Mouse (Mus musculus) forebrain, embryonic 11.5 days (tissue): Measurements from ENCODE around the gene Lrriq4. TPM values are rescaled to one million over a fixed set of nuclear protein-coding genes. Genes with fewer than 3 reads are reported as not detected.
A peak's percentile ranks its signal among the peaks of the same experiment; 100 is the strongest.

Source experiments
- ATAC-seq: fragments of 200-750 bp; cut with Nextera tagmentation; replicated peaks from 2 replicates; pipeline ENCODE4 v1.8.0; 2017; ENCODE audit warnings: moderate TSS enrichment; ENCODE audit not compliant: low FRiP score
- DNase-seq: peaks from one replicate; pipeline ENCODE4 v3.0.0-alpha.2; 2017; ENCODE audit warnings: low spot score
- H3K27ac ChIP-seq: fragments of 300-500 bp; sonication (generic); 2 replicates; pipeline ENCODE4 v1.5.1; 2014; ENCODE audit warnings: low read depth, low read length
- H3K27me3 ChIP-seq: fragments of 300-500 bp; sonication (generic); 2 replicates; pipeline ENCODE4 v1.6.1; 2014; ENCODE audit warnings: mild to moderate bottlenecking, low read length, mixed read lengths; ENCODE audit not compliant: control insufficient read depth, insufficient read depth
- H3K36me3 ChIP-seq: fragments of 300-500 bp; sonication (generic); 2 replicates; pipeline ENCODE4 v1.6.1; 2014; ENCODE audit warnings: mild to moderate bottlenecking, low read length, moderate library complexity, mixed read lengths; ENCODE audit not compliant: control insufficient read depth, insufficient read depth
- H3K4me1 ChIP-seq: fragments of 300-500 bp; sonication (generic); replicated peaks from 2 replicates; pipeline ENCODE4 v1.6.1; 2014; ENCODE audit warnings: low read length, mixed read lengths; ENCODE audit not compliant: control insufficient read depth, insufficient read depth
- H3K4me2 ChIP-seq: fragments of 300-500 bp; sonication (generic); 2 replicates; pipeline ENCODE4 v1.6.1; 2014; ENCODE audit warnings: low read depth, mild to moderate bottlenecking, low read length, moderate library complexity, mixed read lengths; ENCODE audit not compliant: severe bottlenecking
- H3K4me3 ChIP-seq: fragments of 300-500 bp; sonication (generic); 2 replicates; pipeline ENCODE4 v1.5.1; 2014; ENCODE audit warnings: low read depth, low read length
- H3K9ac ChIP-seq: fragments of 300-500 bp; sonication (generic); 2 replicates; pipeline ENCODE4 v1.6.1; 2014; ENCODE audit warnings: low read length
- H3K9me3 ChIP-seq: fragments of 300-500 bp; sonication (generic); 2 replicates; pipeline ENCODE4 v1.6.1; 2016; ENCODE audit warnings: low read length, mixed read lengths; ENCODE audit not compliant: control insufficient read depth
- WGBS: fragments of 180-500 bp; shearing (Covaris S2); extraction: QIAGEN DNeasy Blood & Tissue Kit; methylation state at CpG from one replicate; pipeline ENCODE4 v1.1.7; 2014; 5-methylcytosine and 5-hydroxymethylcytosine counted together
- polyA plus RNA-seq: library from polyadenylated mRNA; unstranded; fragments of >200 nt; fragmentation: Nextera tagmentation; extraction: Ambion mirVana; gene quantifications from 2 replicates; pipeline ENCODE4 v1.2.1, GENCODE M21; 2014

Lrriq4 gene
- not detected in 2 replicates for polyA plus RNA-seq

DNA sequence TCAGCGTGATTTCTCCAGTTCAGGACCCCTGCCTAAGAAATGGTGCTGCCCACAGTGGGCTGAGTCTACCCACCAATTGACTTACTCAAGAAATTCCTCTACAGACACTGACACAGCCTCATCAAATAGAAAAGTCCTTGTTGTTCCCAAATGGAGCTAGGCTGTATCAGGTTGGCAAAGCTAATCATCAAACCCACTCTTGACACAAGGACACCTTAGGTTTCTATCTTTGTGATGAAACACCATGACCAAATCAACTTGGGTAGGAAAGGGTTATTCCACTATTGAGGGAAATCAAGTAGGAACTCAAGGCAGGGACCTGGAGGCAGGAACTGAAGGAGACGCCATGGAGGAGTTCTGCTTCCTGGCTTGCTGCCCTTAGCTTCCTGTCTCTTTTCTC lies at the start of gene Lrriq4:
Lrriq4 (plus strand) TSS at position 301 of the 400 bp plus-strand sequence.
- DNase-seq = no peak
- no peaks in the 10 kb centered on the region for H3K9me3 ChIP-seq
- 79% methylated on average over 2 of the region's 2 CpGs for WGBS

DNA sequence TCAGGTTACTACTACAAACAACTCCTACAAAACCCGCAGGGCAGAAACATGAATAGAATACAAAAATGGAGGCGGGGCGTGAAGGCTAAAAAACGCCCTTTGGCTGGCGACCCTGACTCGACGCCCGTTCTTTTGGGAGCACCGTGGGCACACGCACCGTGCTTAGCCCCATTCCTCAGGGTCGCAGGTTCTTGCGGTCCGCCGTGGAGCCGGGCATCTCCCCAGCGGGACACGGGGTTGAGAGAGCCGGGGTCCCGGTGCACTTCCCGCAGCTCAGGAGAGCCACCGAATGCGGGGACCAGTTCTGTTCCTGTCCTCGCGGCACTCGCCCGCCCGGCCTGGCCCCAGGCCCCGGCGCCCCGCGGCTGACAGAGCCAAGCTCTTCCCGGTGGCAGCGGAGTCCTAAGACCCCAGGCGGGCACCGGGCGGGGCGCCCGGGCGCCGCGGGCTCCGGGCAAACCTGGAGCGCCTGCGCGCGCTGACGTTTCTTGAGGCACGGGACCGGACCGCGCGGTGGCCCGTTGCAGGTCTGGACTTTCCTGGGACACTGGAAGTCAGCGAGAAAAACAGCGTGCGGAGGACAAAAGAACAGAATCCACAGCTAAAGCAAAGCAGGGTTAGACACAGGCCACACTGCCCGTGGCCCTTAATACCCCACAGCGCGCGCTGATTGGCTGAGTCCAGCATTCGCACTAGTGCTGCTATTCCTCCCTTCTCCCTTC lies 49.0 kb upstream of the Lrriq4 start:
- Histone ChIP-seq H3K27me3 (no peaks in the 10 kb centered on the region), H3K9ac (peak overlapping the region; percentile 84), H3K4me3 (peak overlapping the region; percentile 76), H3K27ac (no peak overlapping the region), H3K9me3 (no peaks in the 10 kb centered on the region), H3K4me2 (peak overlapping the region; percentile 88), H3K36me3 (no peaks in the 10 kb centered on the region), H3K4me1 (peaks cover 4% of the 10 kb centered on the region; the same call in 1 of the 2 replicates)
- DNase-seq (peak; percentile 77), ATAC-seq (peak; percentile 77)
- under 1% methylated on average over 62 of the region's 62 CpGs for WGBS

More for the DNA sequence above, at the start of gene Lrriq4:
- Histone ChIP-seq H3K9ac (no peak within 1 kb of the TSS), H3K4me2 (no peak within 1 kb of the TSS), H3K27ac (no peak within 1 kb of the TSS), H3K27me3 (peaks cover 4% of the 10 kb centered on the region), H3K36me3 (no peaks in the 10 kb centered on the region), H3K4me3 (no peak within 1 kb of the TSS), H3K4me1 (peaks cover 4% of the 10 kb centered on the region; the same call in 1 of the 2 replicates)
- no peak for ATAC-seq

DNA sequence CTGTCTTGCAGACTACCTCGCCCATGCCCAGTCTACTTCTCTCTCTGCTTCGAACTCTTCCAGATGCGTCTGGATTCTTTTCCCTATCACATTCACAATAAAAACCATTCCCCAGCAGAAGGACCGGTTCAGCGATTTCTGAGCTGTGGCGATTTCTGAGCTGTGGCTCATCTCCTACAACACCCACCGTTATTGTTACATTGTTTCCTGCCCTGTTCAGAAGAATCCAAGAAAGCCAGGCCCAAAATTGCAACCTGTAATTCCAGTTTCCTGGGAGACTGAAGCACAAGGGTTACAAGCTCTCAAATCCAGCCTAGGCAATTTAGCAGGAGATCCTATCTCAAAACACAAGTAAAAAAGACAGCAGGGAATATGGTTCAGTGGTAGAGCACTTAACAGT lies 47.0 kb upstream of the Lrriq4 start:
- H3K4me3 ChIP-seq = no peak overlapping the region
- H3K27ac ChIP-seq = no peak overlapping the region
- no peaks in the 10 kb centered on the region for H3K27me3 ChIP-seq
- 86% methylated on average over 7 of the region's 7 CpGs for WGBS
- no peak overlapping the region for H3K9ac ChIP-seq
- H3K36me3 ChIP-seq = no peaks in the 10 kb centered on the region
- H3K9me3 ChIP-seq = no peaks in the 10 kb centered on the region
- no peak overlapping the region for H3K4me2 ChIP-seq
- no peak for DNase-seq
- no peak for ATAC-seq
- H3K4me1 ChIP-seq = peaks cover 4% of the 10 kb centered on the region; the same call in 1 of the 2 replicates

DNA sequence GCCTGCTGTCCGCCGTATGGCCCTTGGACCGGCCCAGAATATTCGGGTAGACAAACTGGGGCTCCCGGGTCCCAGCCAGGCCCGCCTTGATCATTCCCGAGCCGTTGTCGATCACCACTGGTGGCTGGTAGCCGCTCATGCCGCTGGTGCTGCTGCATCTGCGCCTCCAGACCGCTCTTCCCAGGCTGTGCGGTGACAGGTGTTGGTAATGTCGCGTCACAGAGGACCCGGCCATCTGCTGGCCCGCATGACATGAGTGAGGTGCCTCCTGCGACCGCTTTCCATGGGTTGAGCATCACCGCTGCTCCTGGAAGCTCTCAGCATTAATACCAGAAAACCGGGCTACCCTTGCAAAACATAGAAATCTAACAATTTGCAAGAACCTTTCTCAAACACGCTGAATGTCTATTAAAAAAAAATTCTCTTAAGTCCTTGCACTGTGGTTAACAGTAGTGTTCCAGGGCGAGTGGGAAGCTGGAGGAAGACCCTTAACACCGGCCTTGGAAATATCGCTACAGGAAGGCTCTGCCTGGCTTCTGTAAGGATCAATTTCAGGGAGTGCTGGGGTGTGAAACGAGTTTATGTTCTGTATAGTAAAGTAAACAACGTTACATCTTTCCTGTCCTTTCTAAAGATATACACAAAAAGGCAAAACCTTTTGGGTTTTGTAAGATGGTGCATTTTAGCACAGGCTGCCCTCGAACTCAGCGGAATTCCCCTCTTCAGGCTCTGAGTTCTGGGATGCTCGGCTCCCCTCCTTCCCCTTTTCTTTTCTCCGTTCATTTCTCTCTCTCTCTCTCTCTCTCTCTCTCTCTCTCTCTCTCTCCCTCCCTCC lies 44.4 kb upstream of the Lrriq4 start, which contains the start of gene Actrt3:
Actrt3 (minus strand) TSS at position 229 of the 835 bp plus-strand sequence.
- Histone ChIP-seq H3K9ac (peak within 1 kb of the TSS; percentile 59), H3K4me2 (peak within 1 kb of the TSS; percentile 80), H3K4me3 (peak within 1 kb of the TSS; percentile 65), H3K27ac (no peak within 1 kb of the TSS; the same call in 1 of the 2 replicates), H3K27me3 (no peaks in the 10 kb centered on the region), H3K36me3 (no peaks in the 10 kb centered on the region; the same call in 1 of the 2 replicates), H3K4me1 (peaks cover 7% of the 10 kb centered on the region), H3K9me3 (no peaks in the 10 kb centered on the region)
- WGBS = 1% methylated on average over 32 of the region's 32 CpGs
- DNase-seq (peak; percentile 81), ATAC-seq (no peak)

DNA sequence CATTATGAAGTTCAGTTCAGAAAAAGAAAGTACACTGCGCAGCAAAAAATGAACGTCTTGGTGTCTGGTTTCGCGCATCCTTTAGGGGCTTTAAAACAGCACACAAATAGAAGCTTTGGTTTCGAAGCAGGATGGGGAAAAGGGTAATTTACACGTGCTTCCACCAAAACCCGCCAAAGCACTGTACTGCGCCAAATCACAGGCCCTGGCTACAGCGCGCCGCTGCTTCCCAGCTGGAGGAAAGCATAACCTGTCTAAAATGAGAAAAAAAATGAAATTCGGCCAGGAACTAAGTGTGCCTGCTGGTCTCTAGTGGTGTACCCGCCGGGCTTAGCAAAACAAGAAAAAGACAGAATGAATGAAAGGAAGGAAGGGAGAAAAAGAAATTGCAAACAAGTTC lies 43.6 kb upstream of the Lrriq4 start:
- WGBS = under 1% methylated on average over 14 of the region's 14 CpGs
- H3K36me3 ChIP-seq = no peaks in the 10 kb centered on the region; the same call in 1 of the 2 replicates
- H3K4me1 ChIP-seq = peaks cover 7% of the 10 kb centered on the region
- peak; percentile 68 for DNase-seq
- peak overlapping the region; percentile 65 for H3K4me3 ChIP-seq
- H3K4me2 ChIP-seq = peak overlapping the region; percentile 80
- H3K9me3 ChIP-seq = no peaks in the 10 kb centered on the region
- no peak for ATAC-seq
- no peaks in the 10 kb centered on the region for H3K27me3 ChIP-seq
- H3K9ac ChIP-seq = peak overlapping the region; percentile 59
- no peak overlapping the region; the same call in 1 of the 2 replicates for H3K27ac ChIP-seq

DNA sequence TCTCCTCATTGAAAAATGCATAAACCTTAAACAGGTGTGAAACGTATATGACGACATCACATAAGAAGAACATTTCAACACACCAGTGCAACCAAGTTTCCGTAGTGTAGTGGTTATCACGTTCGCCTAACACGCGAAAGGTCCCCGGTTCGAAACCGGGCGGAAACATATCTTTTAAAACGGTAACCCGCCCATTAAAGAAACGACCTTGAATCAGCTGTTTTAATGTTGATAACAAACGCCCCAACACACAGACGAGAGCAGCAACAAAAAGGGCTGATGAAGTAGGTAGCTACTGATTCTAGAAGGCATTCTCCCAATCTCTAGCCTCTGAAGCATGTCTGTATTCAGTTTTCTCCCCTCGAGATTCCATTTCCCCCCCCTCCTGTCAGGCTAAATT lies 43.1 kb upstream of the Lrriq4 start:
- Histone ChIP-seq H3K9ac (no peak overlapping the region), H3K9me3 (no peaks in the 10 kb centered on the region), H3K4me3 (peak overlapping the region; percentile 65), H3K36me3 (no peaks in the 10 kb centered on the region; the same call in 1 of the 2 replicates), H3K4me2 (peak overlapping the region; percentile 80), H3K27me3 (no peaks in the 10 kb centered on the region), H3K27ac (no peak overlapping the region), H3K4me1 (peaks cover 4% of the 10 kb centered on the region)
- ATAC-seq (peak; percentile 32), DNase-seq (peak; percentile 89)
- under 1% methylated on average over 17 of the region's 17 CpGs for WGBS

DNA sequence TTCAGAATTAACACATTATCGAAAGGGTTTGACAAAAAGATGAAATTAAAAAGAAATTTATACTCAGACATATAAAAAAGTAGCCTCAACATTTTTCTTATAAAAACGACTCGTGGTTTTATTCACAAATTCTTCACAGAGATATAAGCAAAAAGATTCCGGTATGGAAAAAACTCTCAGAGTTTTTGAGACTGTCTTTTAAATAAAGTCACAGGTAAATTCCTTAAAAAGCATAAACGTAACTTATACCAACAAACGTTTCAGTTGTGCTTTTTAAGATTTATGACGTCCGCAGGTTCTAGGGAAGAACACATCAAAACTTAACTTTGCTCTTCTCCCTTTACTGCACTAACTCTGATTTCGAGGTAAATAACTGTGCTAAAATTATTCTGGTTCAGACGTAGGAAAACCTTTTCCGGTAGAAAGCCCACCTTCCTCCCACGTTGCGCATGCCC lies 42.7 kb upstream of the Lrriq4 start:
- H3K4me1 ChIP-seq = peaks cover 4% of the 10 kb centered on the region
- H3K4me2 ChIP-seq = peak overlapping the region; percentile 80
- H3K27me3 ChIP-seq = no peaks in the 10 kb centered on the region
- H3K9me3 ChIP-seq = no peaks in the 10 kb centered on the region
- peak overlapping the region; percentile 71; the same call in 1 of the 2 replicates for H3K9ac ChIP-seq
- ATAC-seq (no peak), DNase-seq (no peak)
- H3K36me3 ChIP-seq = no peaks in the 10 kb centered on the region; the same call in 1 of the 2 replicates
- H3K4me3 ChIP-seq = peak overlapping the region; percentile 65
- H3K27ac ChIP-seq = peak overlapping the region; percentile 74
- under 1% methylated on average over 13 of the region's 13 CpGs for WGBS

DNA sequence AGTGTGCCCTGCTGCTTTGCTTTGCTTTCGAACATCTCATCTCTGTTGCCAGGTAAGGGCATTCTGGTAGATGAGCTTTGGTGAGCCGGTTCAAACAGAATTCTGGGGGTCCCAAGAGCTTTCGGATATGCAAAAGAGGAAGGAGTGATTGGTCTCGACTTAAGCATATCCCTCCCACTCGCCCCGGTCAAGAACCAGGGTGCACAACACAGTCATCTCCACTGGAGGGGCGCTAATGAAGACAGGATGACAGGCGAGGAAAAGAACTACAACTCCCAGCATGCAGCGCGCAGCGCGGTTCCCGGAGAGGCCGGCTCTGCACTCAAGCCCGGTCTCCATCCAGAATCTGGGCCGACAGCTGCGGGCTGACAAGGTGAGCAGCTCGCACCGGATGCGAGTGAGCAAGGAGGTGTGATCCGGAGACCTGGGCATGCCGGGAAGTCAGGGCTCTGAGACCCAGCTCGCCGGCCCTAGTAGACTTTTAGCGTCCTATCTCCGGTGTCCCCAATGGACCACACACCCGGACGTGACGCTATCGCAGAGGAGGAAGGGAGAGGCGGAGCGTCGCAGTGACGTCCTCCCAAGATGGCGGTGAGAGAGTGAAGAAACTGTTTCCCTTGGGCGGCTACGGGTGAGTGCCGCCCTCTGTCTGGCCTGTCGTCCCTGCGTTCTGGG lies 42.1 kb upstream of the Lrriq4 start, which contains the start of gene Mynn:
Mynn (plus strand) TSS at position 1 of the 675 bp plus-strand sequence.
- Histone ChIP-seq H3K4me1 (peaks cover 4% of the 10 kb centered on the region), H3K4me3 (peak within 1 kb of the TSS; percentile 65), H3K9me3 (no peaks in the 10 kb centered on the region), H3K9ac (peak within 1 kb of the TSS; percentile 71), H3K4me2 (peak within 1 kb of the TSS; percentile 80), H3K27ac (peak within 1 kb of the TSS; percentile 74), H3K36me3 (no peaks in the 10 kb centered on the region; the same call in 1 of the 2 replicates), H3K27me3 (no peaks in the 10 kb centered on the region)
- under 1% methylated on average over 40 of the region's 40 CpGs for WGBS
- ATAC-seq = peak; percentile 94
- DNase-seq = peak; percentile 96
